Mouse (Mus musculus) olfactory bulb, adult 2 months (tissue): Measurements from ENCODE around the gene Fgfr2. TPM values are rescaled to one million over a fixed set of nuclear protein-coding genes. Genes with fewer than 3 reads are reported as not detected.

Source experiments
- H3K27ac ChIP-seq: fragments of 200-500 bp; 2 replicates; pipeline ENCODE4 v1.5.1; 2012; ENCODE audit warnings: low read depth, low read length; ENCODE audit not compliant: insufficient read depth
- H3K4me1 ChIP-seq: fragments of 200-500 bp; 2 replicates; pipeline ENCODE4 v1.6.1; 2012; ENCODE audit warnings: low read length; ENCODE audit not compliant: control insufficient read depth, insufficient read depth
- H3K4me3 ChIP-seq: fragments of 200-500 bp; 2 replicates; pipeline ENCODE4 v1.5.1; 2012; ENCODE audit warnings: mild to moderate bottlenecking, low read depth, low read length, moderate library complexity; ENCODE audit not compliant: insufficient read depth
- CTCF ChIP-seq: fragments of 200-500 bp; IDR thresholded peaks from 2 replicates; pipeline ENCODE4 v1.5.1; 2012; ENCODE audit warnings: low read depth, mild to moderate bottlenecking, low read length, moderate library complexity; ENCODE audit not compliant: insufficient read depth
- POLR2A ChIP-seq: fragments of 200-500 bp; IDR thresholded peaks from 2 replicates; pipeline ENCODE4 v1.6.1; 2012; ENCODE audit warnings: mild to moderate bottlenecking, low read depth, low read length, moderate library complexity; ENCODE audit not compliant: insufficient read depth
- WGBS: fragments of 180-500 bp; shearing (Covaris S2); methylation state at CpG from one replicate; pipeline ENCODE4 v1.1.7; 2018; 5-methylcytosine and 5-hydroxymethylcytosine counted together
- polyA plus RNA-seq: library from polyadenylated mRNA; stranded (reverse); fragments of >200 nt; gene quantifications from 2 replicates; pipeline ENCODE4 v1.2.4, GENCODE M21; 2012; ENCODE audit warnings: low replicate concordance; ENCODE audit not compliant: missing spikeins, insufficient read depth, insufficient read length

The Fgfr2 gene
- polyA plus RNA-seq, 1 experiment: not detected

GRCm38 (mm10) chr7:130273265-130273664 is 2849.9 kb downstream of the Fgfr2 start:
- Histone ChIP-seq H3K4me3 (no peak overlapping the region), H3K27ac (no peak overlapping the region), H3K4me1 (peaks cover 5% of the 10 kb centered on the region)
- peak; percentile 90 for TF ChIP-seq CTCF
- no peak for TF ChIP-seq POLR2A
- WGBS: 20% methylated on average over 16 of the region's 16 CpGs

- WGBS: 94% methylated on average over 5 of the region's 5 CpGs
- peaks cover 10% of the 10 kb centered on the region for H3K4me1 ChIP-seq
Measured at GRCm38 (mm10) chr7:130270807-130271206, 2852.3 kb downstream of the Fgfr2 start.

GRCm38 (mm10) chr7:130269124-130269867 is 2853.9 kb downstream of the Fgfr2 start:
- 84% methylated on average over 16 of the region's 16 CpGs for WGBS
- TF ChIP-seq CTCF (no peak), POLR2A (no peak)
- Histone ChIP-seq H3K4me1 (peaks cover 10% of the 10 kb centered on the region), H3K27ac (no peak overlapping the region), H3K4me3 (no peak overlapping the region)

More at GRCm38 (mm10) chr7:130270807-130271206, 2852.3 kb downstream of the Fgfr2 start:
- Histone ChIP-seq H3K27ac (no peak overlapping the region), H3K4me3 (no peak overlapping the region)
- TF ChIP-seq POLR2A (no peak), CTCF (no peak)

GRCm38 (mm10) chr7:130267099-130267498 is 2856.1 kb downstream of the Fgfr2 start:
- H3K4me1 ChIP-seq: peaks cover 13% of the 10 kb centered on the region
- no peak overlapping the region for H3K4me3 ChIP-seq
- TF ChIP-seq CTCF: no peak
- no peak for TF ChIP-seq POLR2A
- WGBS: 37% methylated on average over 5 of the region's 5 CpGs
- H3K27ac ChIP-seq: no peak overlapping the region

GRCm38 (mm10) chr7:130266166-130266490 is 2857.0 kb downstream of the Fgfr2 start:
- H3K4me1 ChIP-seq: peaks cover 13% of the 10 kb centered on the region
- peak overlapping the region; percentile 66 for H3K4me3 ChIP-seq
- TF ChIP-seq CTCF (no peak), POLR2A (peak; percentile 48; the same call in 1 of the 2 replicates)
- H3K27ac ChIP-seq: peak overlapping the region; percentile 91
- WGBS: 2% methylated on average over 52 of the region's 52 CpGs

- WGBS: under 1% methylated on average over 58 of the region's 58 CpGs
- peak overlapping the region; percentile 66 for H3K4me3 ChIP-seq
- H3K27ac ChIP-seq: peak overlapping the region; percentile 91
- TF ChIP-seq CTCF (no peak), POLR2A (no peak)
- peaks cover 18% of the 10 kb centered on the region for H3K4me1 ChIP-seq
Measured at GRCm38 (mm10) chr7:130265319-130266165, 2857.6 kb downstream of the Fgfr2 start.

- H3K27ac ChIP-seq: peak overlapping the region; percentile 91
- TF ChIP-seq CTCF (peak; percentile 51; the same call in 1 of the 2 replicates), POLR2A (no peak)
- peak overlapping the region; percentile 66 for H3K4me3 ChIP-seq
- 2% methylated on average over 41 of the region's 41 CpGs for WGBS
- H3K4me1 ChIP-seq: peaks cover 18% of the 10 kb centered on the region
Measured at GRCm38 (mm10) chr7:130264616-130265318, 2858.4 kb downstream of the Fgfr2 start.

GRCm38 (mm10) chr7:130263799-130264351 is 2859.3 kb downstream of the Fgfr2 start:
- 14% methylated on average over 20 of the region's 20 CpGs for whole genome bisulfite sequencing
- peak overlapping the region; percentile 66 for H3K4me3 ChIP-seq

GRCm38 (mm10) chr7:130263233-130263594 is 2859.9 kb downstream of the Fgfr2 start:
- Histone ChIP-seq H3K4me1 (peaks cover 23% of the 10 kb centered on the region), H3K27ac (peak overlapping the region; percentile 91), H3K4me3 (peak overlapping the region; percentile 66)
- TF ChIP-seq CTCF (no peak), POLR2A (no peak)
- 23% methylated on average over 4 of the region's 4 CpGs for WGBS

More at GRCm38 (mm10) chr7:130263799-130264351, 2859.3 kb downstream of the Fgfr2 start:
- H3K4me1 ChIP-seq: peaks cover 21% of the 10 kb centered on the region
- TF ChIP-seq POLR2A (no peak), CTCF (no peak)
- H3K27ac ChIP-seq: peak overlapping the region; percentile 91
